Mouse (Mus musculus) liver, embryonic 11.5 days (tissue): ENCODE results near the gene Ahr. TPM values are rescaled to one million over a fixed set of nuclear protein-coding genes. Genes with fewer than 3 reads are reported as not detected.

Source experiments
- ATAC-seq: fragments of 200-750 bp; cut with Nextera tagmentation; replicated peaks from 2 replicates; pipeline ENCODE4 v1.8.0; 2017; ENCODE audit warnings: moderate number of reproducible peaks, mild to moderate bottlenecking, moderate TSS enrichment, moderate library complexity; ENCODE audit not compliant: low FRiP score
- DNase-seq: peaks from one replicate; pipeline ENCODE4 v3.0.0-alpha.2; 2017; ENCODE audit warnings: low spot score
- H3K27ac ChIP-seq: fragments of 300-500 bp; sonication (generic); 2 replicates; pipeline ENCODE4 v1.5.1; 2014; ENCODE audit warnings: mild to moderate bottlenecking, low read depth, low read length, control low read depth
- H3K27me3 ChIP-seq: fragments of 300-500 bp; sonication (generic); replicated peaks from 2 replicates; pipeline ENCODE4 v1.6.1; 2014; ENCODE audit warnings: low read length, mixed read lengths; ENCODE audit not compliant: control insufficient read depth, insufficient read depth
- H3K36me3 ChIP-seq: fragments of 300-500 bp; sonication (generic); 2 replicates; pipeline ENCODE4 v1.6.1; 2014; ENCODE audit warnings: mild to moderate bottlenecking, low read length, moderate library complexity, mixed read lengths; ENCODE audit not compliant: control insufficient read depth, insufficient read depth
- H3K4me1 ChIP-seq: fragments of 300-500 bp; sonication (generic); replicated peaks from 2 replicates; pipeline ENCODE4 v1.6.1; 2014; ENCODE audit warnings: low read length, mixed read lengths; ENCODE audit not compliant: control insufficient read depth, insufficient read depth
- H3K4me2 ChIP-seq: fragments of 300-500 bp; sonication (generic); 2 replicates; pipeline ENCODE4 v1.6.1; 2014; ENCODE audit warnings: mild to moderate bottlenecking, control low read depth, moderate library complexity
- H3K4me3 ChIP-seq: fragments of 300-500 bp; sonication (generic); 2 replicates; pipeline ENCODE4 v1.5.1; 2014; ENCODE audit warnings: low read depth, low read length, control low read depth
- H3K9ac ChIP-seq: fragments of 300-500 bp; sonication (generic); 2 replicates; pipeline ENCODE4 v1.6.1; 2014; ENCODE audit warnings: low read depth, low read length, control low read depth
- H3K9me3 ChIP-seq: fragments of 300-500 bp; sonication (generic); 2 replicates; pipeline ENCODE4 v1.6.1; 2016; ENCODE audit warnings: low read length, inconsistent platforms, mixed read lengths; ENCODE audit not compliant: control insufficient read depth
- WGBS: fragments of 180-500 bp; shearing (Covaris S2); extraction: QIAGEN DNeasy Blood & Tissue Kit; methylation state at CpG from one replicate; pipeline ENCODE4 v1.1.7; 2014; 5-methylcytosine and 5-hydroxymethylcytosine counted together
- polyA plus RNA-seq: library from polyadenylated mRNA; unstranded; fragments of >200 nt; fragmentation: Nextera tagmentation; extraction: Ambion mirVana; gene quantifications from 2 replicates; pipeline ENCODE4 v1.2.1, GENCODE M21; 2014

Gene Ahr
- polyA plus RNA-seq, 1 experiment from 2014 or later, result 3.1 TPM

GRCm38 (mm10) chr12:35522585-35523103 lies 12.2 kb downstream of the Ahr start:
- no peak overlapping the region for H3K4me3 ChIP-seq
- H3K9ac ChIP-seq, result no peak overlapping the region
- H3K9me3 ChIP-seq, result no peaks in the 10 kb centered on the region
- DNase-seq (no peak), ATAC-seq (no peak)
- no peaks in the 10 kb centered on the region; the same call in 1 of the 2 replicates for H3K4me1 ChIP-seq
- H3K27me3 ChIP-seq, result no peaks in the 10 kb centered on the region
- no peaks in the 10 kb centered on the region for H3K36me3 ChIP-seq
- 87% methylated on average over 9 of the region's 9 CpGs for WGBS
- no peak overlapping the region for H3K27ac ChIP-seq
- no peak overlapping the region for H3K4me2 ChIP-seq

DNA sequence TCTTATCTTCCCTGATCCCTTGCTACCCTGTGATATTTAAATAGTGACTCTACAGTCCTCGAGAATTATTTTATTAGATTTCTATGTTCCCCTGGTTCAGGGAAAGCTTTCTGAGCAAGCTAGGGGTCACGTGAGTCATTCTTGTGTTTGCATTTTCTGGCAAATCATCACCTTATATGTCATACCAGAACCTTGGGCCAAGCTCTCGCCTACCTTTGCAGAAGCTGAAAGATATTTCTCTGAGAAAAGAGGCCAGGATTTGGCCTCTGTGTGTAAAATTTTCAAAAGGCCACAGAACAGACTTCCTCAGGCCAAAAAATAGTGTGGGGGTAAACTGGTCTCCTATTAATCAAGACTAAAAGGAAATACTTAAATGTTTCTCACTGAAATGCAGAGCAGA lies 19.2 kb downstream of the Ahr start:
- ATAC-seq (no peak), DNase-seq (no peak)
- no peak overlapping the region for H3K4me3 ChIP-seq
- WGBS, result 76% methylated on average over 3 of the region's 3 CpGs
- no peak overlapping the region for H3K4me2 ChIP-seq
- no peak overlapping the region for H3K27ac ChIP-seq
- H3K27me3 ChIP-seq, result no peaks in the 10 kb centered on the region
- H3K36me3 ChIP-seq, result no peaks in the 10 kb centered on the region
- no peaks in the 10 kb centered on the region for H3K4me1 ChIP-seq
- H3K9me3 ChIP-seq, result no peaks in the 10 kb centered on the region
- H3K9ac ChIP-seq, result no peak overlapping the region

DNA sequence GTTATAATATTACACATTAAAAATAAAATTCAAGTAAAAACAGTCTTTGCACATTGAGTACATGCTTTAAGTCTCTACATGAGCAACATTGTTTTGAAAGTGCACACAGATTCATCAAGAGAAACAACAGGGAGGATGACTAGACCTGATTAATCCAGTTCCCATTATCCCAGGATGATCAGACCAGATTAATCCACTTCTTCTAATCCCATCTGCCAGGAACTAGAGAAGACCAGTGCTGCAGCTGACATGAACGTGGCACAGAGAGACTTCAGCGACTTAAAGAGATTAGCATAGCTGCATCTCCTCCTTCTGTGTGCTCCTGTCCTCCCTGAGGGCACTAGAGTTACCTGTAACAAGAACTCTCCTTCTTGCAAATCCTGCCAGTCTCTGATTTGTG lies 20.2 kb downstream of the Ahr start:
- no peak for ATAC-seq
- Histone ChIP-seq H3K4me2 (no peak overlapping the region), H3K9me3 (no peaks in the 10 kb centered on the region), H3K9ac (no peak overlapping the region), H3K27ac (no peak overlapping the region), H3K4me3 (no peak overlapping the region), H3K4me1 (no peaks in the 10 kb centered on the region), H3K27me3 (no peaks in the 10 kb centered on the region), H3K36me3 (no peaks in the 10 kb centered on the region)
- DNase-seq, result no peak
- 57% methylated on average over 2 of the region's 2 CpGs for WGBS

DNA sequence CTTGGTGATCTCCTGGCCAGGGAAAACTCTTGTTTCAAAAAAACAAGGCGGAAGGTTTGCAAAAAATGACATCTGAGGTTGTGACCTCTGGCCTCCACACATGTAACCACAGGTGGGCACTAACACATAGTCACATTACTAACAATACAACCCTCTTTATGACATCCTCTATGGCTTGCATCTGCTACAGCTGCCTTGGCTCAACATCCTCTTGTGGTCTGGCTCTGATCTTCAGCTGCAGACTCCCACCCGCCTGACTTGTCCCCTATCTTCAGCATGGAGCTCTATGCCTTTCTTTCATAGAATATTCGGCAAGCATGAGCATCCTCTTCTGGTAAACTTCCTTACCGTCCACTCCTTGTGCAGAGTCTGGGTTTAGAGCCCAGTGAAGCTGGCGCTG lies 24.1 kb downstream of the Ahr start:
- no peak overlapping the region for H3K4me3 ChIP-seq

GRCm38 (mm10) chr12:35506383-35506782 lies 28.5 kb downstream of the Ahr start:
- H3K36me3 ChIP-seq, result peaks cover 3% of the 10 kb centered on the region; the same call in 1 of the 2 replicates
- no peak overlapping the region for H3K9ac ChIP-seq
- H3K4me3 ChIP-seq, result no peak overlapping the region
- no peak overlapping the region for H3K27ac ChIP-seq
- H3K9me3 ChIP-seq, result no peaks in the 10 kb centered on the region
- no peaks in the 10 kb centered on the region for H3K4me1 ChIP-seq
- 90% methylated on average over 2 of the region's 2 CpGs for WGBS
- DNase-seq (no peak), ATAC-seq (no peak)
- no peak overlapping the region for H3K4me2 ChIP-seq
- H3K27me3 ChIP-seq, result no peaks in the 10 kb centered on the region

More for the DNA sequence above, 24.1 kb downstream of the Ahr start:
- WGBS, result 92% methylated on average over 5 of the region's 5 CpGs
- Histone ChIP-seq H3K4me2 (no peak overlapping the region), H3K36me3 (no peaks in the 10 kb centered on the region), H3K9me3 (no peaks in the 10 kb centered on the region), H3K4me1 (no peaks in the 10 kb centered on the region), H3K9ac (no peak overlapping the region), H3K27ac (no peak overlapping the region), H3K27me3 (no peaks in the 10 kb centered on the region)
- ATAC-seq (no peak), DNase-seq (no peak)

- Histone ChIP-seq H3K4me1 (no peaks in the 10 kb centered on the region), H3K27me3 (no peaks in the 10 kb centered on the region), H3K27ac (no peak overlapping the region), H3K9ac (no peak overlapping the region), H3K4me3 (no peak overlapping the region), H3K36me3 (peaks cover 3% of the 10 kb centered on the region; the same call in 1 of the 2 replicates), H3K9me3 (no peaks in the 10 kb centered on the region), H3K4me2 (no peak overlapping the region)
- 0 out of 2 replicates have a peak, but pooled peaks have one; percentile 18 for ATAC-seq
- WGBS, result 81% methylated on average over 15 of the region's 15 CpGs
- DNase-seq, result no peak
These were observed 30.8 kb downstream of the Ahr start for GRCm38 (mm10) chr12:35504081-35504480.

DNA sequence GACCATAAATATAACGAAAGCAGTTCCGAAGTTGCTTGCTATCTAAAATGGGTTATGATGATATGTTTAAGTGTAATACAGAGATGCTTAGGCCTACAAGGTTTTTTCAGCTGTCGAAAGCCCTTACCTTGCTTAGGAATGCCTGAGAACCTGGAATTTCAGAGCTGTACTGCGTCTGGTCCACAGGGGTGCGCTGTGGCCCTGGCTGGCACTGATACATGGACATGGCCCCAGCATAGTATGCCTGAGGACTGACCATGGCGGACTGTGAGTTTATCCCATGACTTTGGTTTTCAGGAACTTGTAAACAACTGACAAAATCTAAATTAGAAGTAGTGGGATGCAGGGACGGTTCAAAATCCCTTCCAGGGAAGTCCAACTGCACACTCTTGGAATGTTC lies 31.3 kb downstream of the Ahr start:
- DNase-seq (no peak), ATAC-seq (no peak)
- no peaks in the 10 kb centered on the region for H3K4me1 ChIP-seq
- H3K4me3 ChIP-seq, result no peak overlapping the region
- no peak overlapping the region for H3K27ac ChIP-seq
- 86% methylated on average over 7 of the region's 7 CpGs for WGBS
- no peak overlapping the region for H3K9ac ChIP-seq
- H3K27me3 ChIP-seq, result no peaks in the 10 kb centered on the region
- peaks cover 3% of the 10 kb centered on the region; the same call in 1 of the 2 replicates for H3K36me3 ChIP-seq
- H3K9me3 ChIP-seq, result no peaks in the 10 kb centered on the region
- H3K4me2 ChIP-seq, result no peak overlapping the region

DNA sequence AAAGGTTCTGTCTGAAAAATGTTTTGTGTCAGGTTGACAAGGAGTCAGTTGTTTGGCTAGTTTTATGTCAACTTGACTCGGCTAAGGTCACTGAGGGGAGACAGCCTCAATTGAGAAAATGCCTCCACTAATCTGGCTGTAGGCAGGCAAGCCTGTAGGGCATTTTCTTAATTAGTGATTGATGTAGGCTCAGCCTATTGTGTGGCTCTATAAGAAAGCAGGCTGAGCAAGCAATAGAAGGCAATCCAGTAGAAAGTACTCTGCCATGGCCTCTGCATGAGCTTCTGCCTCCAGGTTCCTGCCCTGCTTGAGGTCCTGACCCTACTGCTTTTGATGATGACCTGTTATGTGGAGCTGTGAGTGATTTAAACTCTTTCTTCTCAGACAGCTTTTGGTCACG lies 33.4 kb downstream of the Ahr start:
- Histone ChIP-seq H3K27ac (no peak overlapping the region), H3K9me3 (no peaks in the 10 kb centered on the region), H3K4me2 (no peak overlapping the region), H3K36me3 (peaks cover 3% of the 10 kb centered on the region; the same call in 1 of the 2 replicates), H3K4me1 (no peaks in the 10 kb centered on the region), H3K4me3 (no peak overlapping the region), H3K9ac (no peak overlapping the region), H3K27me3 (no peaks in the 10 kb centered on the region)
- ATAC-seq (no peak), DNase-seq (no peak)
- 66% methylated on average over 2 of the region's 2 CpGs for WGBS

DNA sequence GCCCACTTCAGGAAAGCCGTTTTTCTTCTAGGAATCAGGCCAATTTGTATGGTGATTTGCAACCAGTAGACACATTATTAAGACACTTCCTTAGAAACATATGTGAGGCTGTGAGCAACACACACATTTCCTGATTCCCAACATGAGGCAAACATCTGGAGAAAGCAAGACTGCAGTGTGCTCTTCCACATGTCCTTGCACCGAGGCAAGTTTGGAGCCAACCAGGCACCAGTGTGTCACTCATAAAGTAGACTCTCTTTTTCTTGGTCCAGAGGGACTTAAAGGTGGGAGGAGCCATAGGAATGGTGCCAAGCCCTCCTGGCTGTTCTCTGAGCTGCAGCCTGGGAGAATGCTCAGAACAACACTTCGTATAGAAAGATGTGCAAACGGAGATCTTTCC lies 39.6 kb downstream of the Ahr start:
- no peaks in the 10 kb centered on the region for H3K9me3 ChIP-seq
- 77% methylated on average over 4 of the region's 4 CpGs for WGBS
- no peak overlapping the region for H3K4me3 ChIP-seq
- no peak overlapping the region for H3K27ac ChIP-seq
- DNase-seq, result no peak
- no peak overlapping the region for H3K4me2 ChIP-seq
- no peak for ATAC-seq
- H3K27me3 ChIP-seq, result no peaks in the 10 kb centered on the region
- H3K4me1 ChIP-seq, result no peaks in the 10 kb centered on the region
- no peaks in the 10 kb centered on the region for H3K36me3 ChIP-seq
- H3K9ac ChIP-seq, result no peak overlapping the region
